Comparison of ENCODE assay signal across 9 mouse cellular contexts in genomic region chr1:119256769-119257168, GRCm38 (mm10).
DNase-seq lines count a peak whose midpoint lies in the region; ATAC-seq and TF ChIP-seq lines count a peak whose summit lies in the region.
"Had no signal": no experiment of that assay in that cellular context is flagged by ENCODE, and none has a peak within 500 bp of the region (broad histone marks: within the 10 kb centered on the region; RNA-seq: fewer than 3 reads in every experiment).

No protein-coding gene starts in this region.

- ATAC-seq in heart, embryonic 11.5 days (replicated peaks; ENCODE audit: insufficient number of reproducible peaks, low FRiP score, low TSS enrichment), result no peak
- ATAC-seq in neural tube, embryonic 14.5 days (ENCODE audit: low read depth), result peak; percentile 56; the same call in 1 of the 2 replicates
- ATAC-seq in intestine, embryonic 16.5 days, result no peak

- TF ChIP-seq POLR2A in heart, adult 2 months (IDR thresholded peaks at IDR 0.05; ENCODE audit: insufficient read depth, low read depth, low read length), result no peak
- TF ChIP-seq POLR2A in brain, embryonic 14.5 days (IDR thresholded peaks at IDR 0.05; ENCODE audit: borderline replicate concordance, extremely low read depth, insufficient read depth, insufficient read length, poor library complexity, severe bottlenecking), result no peak

- H3K4me3 ChIP-seq in heart, adult 2 months, result no peak overlapping the region
- no peak overlapping the region for H3K4me3 ChIP-seq in heart, embryonic 11.5 days (ENCODE audit: low read depth, low read length)
- no peak overlapping the region for H3K4me3 ChIP-seq in neural tube, embryonic 14.5 days (ENCODE audit: low read depth, low read length)
- no peak overlapping the region for H3K4me3 ChIP-seq in intestine, embryonic 16.5 days (ENCODE audit: low read length)

- H3K4me1 ChIP-seq in heart, adult 2 months (ENCODE audit: control insufficient read depth, insufficient read depth, low read length), result no peaks in the 10 kb centered on the region; the same call in 1 of the 2 replicates
- no peaks in the 10 kb centered on the region for H3K4me1 ChIP-seq in heart, embryonic 11.5 days (ENCODE audit: control insufficient read depth, insufficient read depth, low read length)
- no peaks in the 10 kb centered on the region for H3K4me1 ChIP-seq in neural tube, embryonic 14.5 days (ENCODE audit: control insufficient read depth, insufficient read depth, low read length)
- no peaks in the 10 kb centered on the region for H3K4me1 ChIP-seq in intestine, embryonic 16.5 days (ENCODE audit: control insufficient read depth, insufficient read depth, low read length)

- no peaks in the 10 kb centered on the region for H3K9me3 ChIP-seq in heart, embryonic 11.5 days (replicated peaks; ENCODE audit: control insufficient read depth, low read length)
- 0 out of 2 replicates have a peak, but pooled peaks cover under 1% of the 10 kb centered on the region for H3K9me3 ChIP-seq in neural tube, embryonic 14.5 days (ENCODE audit: control insufficient read depth, low read length)
- no peaks in the 10 kb centered on the region for H3K9me3 ChIP-seq in intestine, embryonic 16.5 days (ENCODE audit: control insufficient read depth, low read length)

- no peak for TF ChIP-seq CTCF in heart, adult 2 months (IDR thresholded peaks at IDR 0.05)
- no peak for TF ChIP-seq CTCF in brain, embryonic 14.5 days (IDR thresholded peaks at IDR 0.05; ENCODE audit: borderline replicate concordance, extremely low read depth, insufficient read depth, insufficient read length)

- no peak overlapping the region for H3K4me2 ChIP-seq in heart, embryonic 11.5 days
- H3K4me2 ChIP-seq in neural tube, embryonic 14.5 days (ENCODE audit: low read depth, low read length), result no peak overlapping the region
- H3K4me2 ChIP-seq in intestine, embryonic 16.5 days (ENCODE audit: low read depth, low read length), result no peak overlapping the region

- no peak for TF ChIP-seq EP300 in heart, adult 2 months (IDR thresholded peaks at IDR 0.05; ENCODE audit: insufficient read depth, low read depth, low read length)

- 66% methylated on average over 8 of the region's 8 CpGs for WGBS in heart, adult 2 months
- WGBS in heart, embryonic 11.5 days (ENCODE audit: insufficient replicate concordance), result 78% methylated on average over 8 of the region's 8 CpGs
- WGBS in neural tube, embryonic 14.5 days, result 71% methylated on average over 8 of the region's 8 CpGs
- 83% methylated on average over 8 of the region's 8 CpGs for WGBS in intestine, embryonic 16.5 days

- H3K27ac ChIP-seq in heart, adult 2 months, result no peak overlapping the region
- no peak overlapping the region for H3K27ac ChIP-seq in heart, embryonic 11.5 days (ENCODE audit: low read depth, low read length)
- H3K27ac ChIP-seq in neural tube, embryonic 14.5 days (ENCODE audit: low read depth, low read length), result no peak overlapping the region
- H3K27ac ChIP-seq in intestine, embryonic 16.5 days (ENCODE audit: low read length), result no peak overlapping the region

- no peaks in the 10 kb centered on the region for H3K36me3 ChIP-seq in heart, adult 2 months (ENCODE audit: control insufficient read depth, insufficient read depth, low read length)
- H3K36me3 ChIP-seq in heart, embryonic 11.5 days (ENCODE audit: control insufficient read depth, insufficient read depth, low read length), result no peaks in the 10 kb centered on the region
- no peaks in the 10 kb centered on the region for H3K36me3 ChIP-seq in neural tube, embryonic 14.5 days (ENCODE audit: control insufficient read depth, insufficient read depth, low read length)
- no peaks in the 10 kb centered on the region for H3K36me3 ChIP-seq in intestine, embryonic 16.5 days (ENCODE audit: control insufficient read depth, insufficient read depth, low read length)

- intact Hi-C loops in heart, adult 2 months (cut with DNase I), result loop anchor here (10.0 kb wide), 1 partner anchor 168 kb away; the partner anchor contains the start of gene Inhbb

- H3K27me3 ChIP-seq in heart, adult 2 months (ENCODE audit: control insufficient read depth, insufficient read depth, low read length), result no peaks in the 10 kb centered on the region
- no peaks in the 10 kb centered on the region for H3K27me3 ChIP-seq in heart, embryonic 11.5 days (ENCODE audit: control insufficient read depth, insufficient read depth, low read length)
- no peaks in the 10 kb centered on the region for H3K27me3 ChIP-seq in neural tube, embryonic 14.5 days (ENCODE audit: control insufficient read depth, insufficient read depth, low read length)
- no peaks in the 10 kb centered on the region for H3K27me3 ChIP-seq in intestine, embryonic 16.5 days (replicated peaks; ENCODE audit: control insufficient read depth, insufficient read depth, low read length)
- H3K27me3 ChIP-seq: CH12.LX had no signal

- H3K9ac ChIP-seq in heart, adult 2 months (ENCODE audit: low read depth, low read length), result no peak overlapping the region
- H3K9ac ChIP-seq in heart, embryonic 11.5 days (ENCODE audit: low read depth, low read length), result no peak overlapping the region
- H3K9ac ChIP-seq in neural tube, embryonic 14.5 days (replicated peaks; ENCODE audit: low read depth, low read length), result no peak overlapping the region
- H3K9ac ChIP-seq in intestine, embryonic 16.5 days (ENCODE audit: low read depth, low read length), result no peak overlapping the region

- peak; percentile 71 to 73 for DNase-seq in heart, adult 2 months
- DNase-seq in brain, embryonic 14.5 days (ENCODE audit: low read depth), result peak; percentile 89
- peak; percentile 47 for DNase-seq in gastrocnemius, adult 18-20 months (ENCODE audit: low spot score)
- peak; percentile 53 to 77 for DNase-seq in layer of hippocampus, adult 18-20 months (ENCODE audit: low spot score in 2 of 2)
- no peak for DNase-seq in thymus, postnatal 0 days (ENCODE audit: low spot score)

- H3K79me2 ChIP-seq in heart, adult 2 months (replicated peaks; ENCODE audit: control insufficient read depth, insufficient read depth, low read length), result no peaks in the 10 kb centered on the region
